In genomic region chr17:68161107-68161506, GRCm38 (mm10) we compare ENCODE assay signal across 19 mouse cellular contexts.
DNase-seq lines count a peak whose midpoint lies in the region; ATAC-seq lines count a peak whose summit lies in the region.
"Had no signal": no experiment of that assay in that cellular context is flagged by ENCODE, and none has a peak within 500 bp of the region (broad histone marks: within the 10 kb centered on the region; RNA-seq: fewer than 3 reads in every experiment).

No protein-coding gene starts in this region.

- peak; percentile 36 to 90; a peak in 3 of 4 replicates for ATAC-seq in hematopoietic stem cell, adult 5-6 weeks (replicated peaks in 1 of 2; ENCODE audit: insufficient read depth in 1 of 2, low FRiP score in 2 of 2, low TSS enrichment in 1 of 2, low read depth in 1 of 2, poor library complexity in 2 of 2, severe bottlenecking in 2 of 2)
- ATAC-seq in megakaryocyte-erythroid progenitor cell, adult 5-6 weeks (replicated peaks; ENCODE audit: low FRiP score, low TSS enrichment, poor library complexity, severe bottlenecking) = peak; percentile 50; the same call in 1 of the 2 replicates
- ATAC-seq: CD4-positive, CD25-positive, alpha-beta regulatory T cell, adult 4 months; forebrain, embryonic 14.5 days; forebrain, embryonic 16.5 days had no signal

- DNase-seq in 3T3-L1 (ENCODE audit: low read depth, low spot score) = peak; percentile 66
- peak; percentile 63 for DNase-seq in Muller cell, postnatal 12 days (ENCODE audit: inconsistent ontology term)
- DNase-seq in kidney, adult 8-10 months = no peak
- DNase-seq in frontal cortex, postnatal 25 days (ENCODE audit: low spot score in 2 of 2) = no peak
- no peak for DNase-seq in cerebellum, adult 11 months
- no peak for DNase-seq in cerebellum, adult 9-11 months
- DNase-seq: adrenal gland, adult 2 months; adrenal gland, postnatal 10 days; adrenal gland, postnatal 25 days; cerebellum, adult 11-12 months; cerebellum, adult 2 months; cerebellum, adult 9-10 months; cerebellum, postnatal 14 days; embryo, embryonic 11 days had no signal

Comparison
In these comparisons a context has a peak if more than half of its experiments do, and no peak if none do; other contexts are left out.
1. DNase-seq: peak in 3T3-L1 (single experiment) and Muller cell, postnatal 12 days (single experiment); none in kidney, adult 8-10 months (0 of 2), frontal cortex, postnatal 25 days (0 of 2), cerebellum, adult 11 months (single experiment) and cerebellum, adult 9-11 months (single experiment).